Mouse (Mus musculus): ENCODE measurements around the gene Elk3. TPM values are rescaled to one million over a fixed set of nuclear protein-coding genes. Genes with fewer than 3 reads are reported as not detected.

Elk3 gene
- polyA plus RNA-seq, 1 experiment from 2014 or later, result 8.2 TPM

- ATAC-seq, result no peak
- 82% methylated on average over 2 of the region's 2 CpGs for WGBS
- Histone ChIP-seq H3K4me2 (no peak overlapping the region), H3K9me3 (replicated peaks) (no peaks in the 10 kb centered on the region), H3K9ac (no peak overlapping the region), H3K4me3 (no peak overlapping the region), H3K36me3 (ENCODE audit: poor library complexity, severe bottlenecking) (no peaks in the 10 kb centered on the region), H3K27ac (peak overlapping the region; percentile 94), H3K27me3 (no peaks in the 10 kb centered on the region), H3K4me1 (peaks cover 61% of the 10 kb centered on the region)
Measured at GRCm38 (mm10) chr10:93274277-93274696, 36.6 kb downstream of the Elk3 start.

GRCm38 (mm10) chr10:93272986-93273982 is 37.7 kb downstream of the Elk3 start:
- H3K36me3 ChIP-seq (ENCODE audit: poor library complexity, severe bottlenecking), result no peaks in the 10 kb centered on the region
- H3K27ac ChIP-seq, result no peak overlapping the region
- WGBS, result 73% methylated on average over 14 of the region's 14 CpGs
- H3K9ac ChIP-seq, result no peak overlapping the region
- peaks cover 61% of the 10 kb centered on the region for H3K4me1 ChIP-seq
- H3K4me3 ChIP-seq, result no peak overlapping the region
- H3K27me3 ChIP-seq, result no peaks in the 10 kb centered on the region
- ATAC-seq, result no peak
- H3K4me2 ChIP-seq, result no peak overlapping the region
- H3K9me3 ChIP-seq (replicated peaks), result no peaks in the 10 kb centered on the region

- Histone ChIP-seq H3K4me1 (peaks cover 48% of the 10 kb centered on the region), H3K27me3 (no peaks in the 10 kb centered on the region), H3K36me3 (ENCODE audit: poor library complexity, severe bottlenecking) (no peaks in the 10 kb centered on the region), H3K4me3 (no peak overlapping the region), H3K27ac (no peak overlapping the region), H3K9ac (no peak overlapping the region), H3K4me2 (no peak overlapping the region), H3K9me3 (replicated peaks) (no peaks in the 10 kb centered on the region)
- 88% methylated on average over 7 of the region's 7 CpGs for WGBS
- no peak for ATAC-seq
Measured at GRCm38 (mm10) chr10:93271831-93272230, 39.1 kb downstream of the Elk3 start.

- Histone ChIP-seq H3K4me3 (no peak overlapping the region), H3K27ac (no peak overlapping the region), H3K36me3 (ENCODE audit: poor library complexity, severe bottlenecking) (no peaks in the 10 kb centered on the region; the same call in 1 of the 2 replicates), H3K9ac (no peak overlapping the region), H3K9me3 (replicated peaks) (no peaks in the 10 kb centered on the region), H3K4me1 (peaks cover 40% of the 10 kb centered on the region), H3K27me3 (no peaks in the 10 kb centered on the region), H3K4me2 (no peak overlapping the region)
- WGBS, result 89% methylated on average over 6 of the region's 6 CpGs
- ATAC-seq, result no peak
Measured at GRCm38 (mm10) chr10:93270889-93271460, 40.0 kb downstream of the Elk3 start.

- Histone ChIP-seq H3K9ac (no peak overlapping the region), H3K9me3 (replicated peaks) (no peaks in the 10 kb centered on the region), H3K27me3 (no peaks in the 10 kb centered on the region), H3K27ac (no peak overlapping the region), H3K4me3 (no peak overlapping the region), H3K4me2 (no peak overlapping the region), H3K4me1 (peaks cover 28% of the 10 kb centered on the region), H3K36me3 (ENCODE audit: poor library complexity, severe bottlenecking) (no peaks in the 10 kb centered on the region; the same call in 1 of the 2 replicates)
- 81% methylated on average over 4 of the region's 4 CpGs for WGBS
- no peak for ATAC-seq
Measured at GRCm38 (mm10) chr10:93269744-93270143, 41.2 kb downstream of the Elk3 start.

- no peak overlapping the region for H3K9ac ChIP-seq
- WGBS, result 96% methylated on average over 3 of the region's 3 CpGs
- no peak overlapping the region for H3K4me2 ChIP-seq
- H3K9me3 ChIP-seq (replicated peaks), result no peaks in the 10 kb centered on the region
- no peaks in the 10 kb centered on the region for H3K27me3 ChIP-seq
- no peak overlapping the region for H3K27ac ChIP-seq
- no peak for ATAC-seq
- peaks cover 30% of the 10 kb centered on the region for H3K4me1 ChIP-seq
- H3K4me3 ChIP-seq, result no peak overlapping the region
- H3K36me3 ChIP-seq (ENCODE audit: poor library complexity, severe bottlenecking), result no peaks in the 10 kb centered on the region; the same call in 1 of the 2 replicates
Measured at GRCm38 (mm10) chr10:93268339-93268738, 42.6 kb downstream of the Elk3 start.

GRCm38 (mm10) chr10:93267509-93267908 is 43.4 kb downstream of the Elk3 start:
- Histone ChIP-seq H3K27ac (no peak overlapping the region), H3K9me3 (replicated peaks) (no peaks in the 10 kb centered on the region), H3K27me3 (no peaks in the 10 kb centered on the region), H3K36me3 (ENCODE audit: poor library complexity, severe bottlenecking) (no peaks in the 10 kb centered on the region; the same call in 1 of the 2 replicates), H3K9ac (no peak overlapping the region), H3K4me2 (no peak overlapping the region), H3K4me3 (no peak overlapping the region), H3K4me1 (peaks cover 30% of the 10 kb centered on the region)
- ATAC-seq, result no peak
- WGBS, result 83% methylated on average over 5 of the region's 5 CpGs

- H3K4me3 ChIP-seq, result no peak overlapping the region
- H3K4me1 ChIP-seq, result peaks cover 38% of the 10 kb centered on the region
- no peak overlapping the region for H3K27ac ChIP-seq
- ATAC-seq, result no peak
- WGBS, result 93% methylated on average over 7 of the region's 7 CpGs
- H3K9ac ChIP-seq, result no peak overlapping the region
- no peaks in the 10 kb centered on the region for H3K9me3 ChIP-seq (replicated peaks)
- H3K27me3 ChIP-seq, result no peaks in the 10 kb centered on the region
- H3K36me3 ChIP-seq (ENCODE audit: poor library complexity, severe bottlenecking), result no peaks in the 10 kb centered on the region; the same call in 1 of the 2 replicates
- H3K4me2 ChIP-seq, result no peak overlapping the region
Measured at GRCm38 (mm10) chr10:93266521-93266920, 44.4 kb downstream of the Elk3 start.

GRCm38 (mm10) chr10:93265833-93266232 is 45.1 kb downstream of the Elk3 start:
- no peaks in the 10 kb centered on the region; the same call in 1 of the 2 replicates for H3K36me3 ChIP-seq (ENCODE audit: poor library complexity, severe bottlenecking)
- H3K4me3 ChIP-seq, result no peak overlapping the region
- peaks cover 45% of the 10 kb centered on the region for H3K4me1 ChIP-seq
- no peak overlapping the region for H3K27ac ChIP-seq
- WGBS, result 83% methylated on average over 9 of the region's 9 CpGs
- no peaks in the 10 kb centered on the region for H3K27me3 ChIP-seq
- H3K4me2 ChIP-seq, result no peak overlapping the region
- ATAC-seq, result no peak
- H3K9me3 ChIP-seq (replicated peaks), result no peaks in the 10 kb centered on the region
- no peak overlapping the region for H3K9ac ChIP-seq

- H3K27ac ChIP-seq, result peak overlapping the region; percentile 66
- H3K4me1 ChIP-seq, result peaks cover 52% of the 10 kb centered on the region
- no peak overlapping the region for H3K4me3 ChIP-seq
- 62% methylated on average over 5 of the region's 5 CpGs for WGBS
- no peaks in the 10 kb centered on the region for H3K9me3 ChIP-seq (replicated peaks)
- H3K4me2 ChIP-seq, result peak overlapping the region; percentile 33; the same call in 1 of the 2 replicates
- H3K27me3 ChIP-seq, result no peaks in the 10 kb centered on the region
- no peak overlapping the region for H3K9ac ChIP-seq
- no peaks in the 10 kb centered on the region; the same call in 1 of the 2 replicates for H3K36me3 ChIP-seq (ENCODE audit: poor library complexity, severe bottlenecking)
- ATAC-seq, result no peak
Measured at GRCm38 (mm10) chr10:93264001-93264400, 46.9 kb downstream of the Elk3 start.

- Histone ChIP-seq H3K36me3 (ENCODE audit: poor library complexity, severe bottlenecking) (no peaks in the 10 kb centered on the region; the same call in 1 of the 2 replicates), H3K9ac (0 out of 2 replicates have a peak overlapping the region, but pooled peaks have one; percentile 35), H3K27ac (peak overlapping the region; percentile 66), H3K4me2 (peak overlapping the region; percentile 33), H3K4me1 (peaks cover 52% of the 10 kb centered on the region), H3K27me3 (no peaks in the 10 kb centered on the region), H3K4me3 (no peak overlapping the region), H3K9me3 (replicated peaks) (no peaks in the 10 kb centered on the region)
- WGBS, result 14% methylated on average over 8 of the region's 8 CpGs
- ATAC-seq, result peak; percentile 52
Measured at GRCm38 (mm10) chr10:93263431-93263830, 47.5 kb downstream of the Elk3 start.

- ATAC-seq, result peak; percentile 62
- 9% methylated on average over 15 of the region's 15 CpGs for WGBS
- Histone ChIP-seq H3K4me3 (0 out of 2 replicates have a peak overlapping the region, but pooled peaks have one; percentile 6), H3K4me2 (peak overlapping the region; percentile 56), H3K4me1 (peaks cover 54% of the 10 kb centered on the region), H3K9ac (no peak overlapping the region; the same call in 1 of the 2 replicates), H3K27me3 (no peaks in the 10 kb centered on the region), H3K36me3 (ENCODE audit: poor library complexity, severe bottlenecking) (no peaks in the 10 kb centered on the region; the same call in 1 of the 2 replicates), H3K27ac (peak overlapping the region; percentile 80), H3K9me3 (replicated peaks) (no peaks in the 10 kb centered on the region)
Measured at GRCm38 (mm10) chr10:93261981-93262499, 48.9 kb downstream of the Elk3 start.
